Mouse (Mus musculus) liver, embryonic 11.5 days (tissue): ENCODE results near the gene 1700001C19Rik. TPM values are rescaled to one million over a fixed set of nuclear protein-coding genes. Genes with fewer than 3 reads are reported as not detected.
A peak's percentile ranks its signal among the peaks of the same experiment; 100 is the strongest.

ENCODE experiments used
- ATAC-seq: fragments of 200-750 bp; cut with Nextera tagmentation; replicated peaks from 2 replicates; pipeline ENCODE4 v1.8.0; 2017; ENCODE audit warnings: moderate number of reproducible peaks, mild to moderate bottlenecking, moderate TSS enrichment, moderate library complexity; ENCODE audit not compliant: low FRiP score
- DNase-seq: peaks from one replicate; pipeline ENCODE4 v3.0.0-alpha.2; 2017; ENCODE audit warnings: low spot score
- H3K27ac ChIP-seq: fragments of 300-500 bp; sonication (generic); 2 replicates; pipeline ENCODE4 v1.5.1; 2014; ENCODE audit warnings: mild to moderate bottlenecking, low read depth, low read length, control low read depth
- H3K27me3 ChIP-seq: fragments of 300-500 bp; sonication (generic); replicated peaks from 2 replicates; pipeline ENCODE4 v1.6.1; 2014; ENCODE audit warnings: low read length, mixed read lengths; ENCODE audit not compliant: control insufficient read depth, insufficient read depth
- H3K36me3 ChIP-seq: fragments of 300-500 bp; sonication (generic); 2 replicates; pipeline ENCODE4 v1.6.1; 2014; ENCODE audit warnings: mild to moderate bottlenecking, low read length, moderate library complexity, mixed read lengths; ENCODE audit not compliant: control insufficient read depth, insufficient read depth
- H3K4me1 ChIP-seq: fragments of 300-500 bp; sonication (generic); replicated peaks from 2 replicates; pipeline ENCODE4 v1.6.1; 2014; ENCODE audit warnings: low read length, mixed read lengths; ENCODE audit not compliant: control insufficient read depth, insufficient read depth
- H3K4me2 ChIP-seq: fragments of 300-500 bp; sonication (generic); 2 replicates; pipeline ENCODE4 v1.6.1; 2014; ENCODE audit warnings: mild to moderate bottlenecking, control low read depth, moderate library complexity
- H3K4me3 ChIP-seq: fragments of 300-500 bp; sonication (generic); 2 replicates; pipeline ENCODE4 v1.5.1; 2014; ENCODE audit warnings: low read depth, low read length, control low read depth
- H3K9ac ChIP-seq: fragments of 300-500 bp; sonication (generic); 2 replicates; pipeline ENCODE4 v1.6.1; 2014; ENCODE audit warnings: low read depth, low read length, control low read depth
- H3K9me3 ChIP-seq: fragments of 300-500 bp; sonication (generic); 2 replicates; pipeline ENCODE4 v1.6.1; 2016; ENCODE audit warnings: low read length, inconsistent platforms, mixed read lengths; ENCODE audit not compliant: control insufficient read depth
- WGBS: fragments of 180-500 bp; shearing (Covaris S2); extraction: QIAGEN DNeasy Blood & Tissue Kit; methylation state at CpG from one replicate; pipeline ENCODE4 v1.1.7; 2014; 5-methylcytosine and 5-hydroxymethylcytosine counted together
- polyA plus RNA-seq: library from polyadenylated mRNA; unstranded; fragments of >200 nt; fragmentation: Nextera tagmentation; extraction: Ambion mirVana; gene quantifications from 2 replicates; pipeline ENCODE4 v1.2.1, GENCODE M21; 2014

Gene 1700001C19Rik
- polyA plus RNA-seq, 1 experiment from 2014 or later: 0.52 TPM

DNA sequence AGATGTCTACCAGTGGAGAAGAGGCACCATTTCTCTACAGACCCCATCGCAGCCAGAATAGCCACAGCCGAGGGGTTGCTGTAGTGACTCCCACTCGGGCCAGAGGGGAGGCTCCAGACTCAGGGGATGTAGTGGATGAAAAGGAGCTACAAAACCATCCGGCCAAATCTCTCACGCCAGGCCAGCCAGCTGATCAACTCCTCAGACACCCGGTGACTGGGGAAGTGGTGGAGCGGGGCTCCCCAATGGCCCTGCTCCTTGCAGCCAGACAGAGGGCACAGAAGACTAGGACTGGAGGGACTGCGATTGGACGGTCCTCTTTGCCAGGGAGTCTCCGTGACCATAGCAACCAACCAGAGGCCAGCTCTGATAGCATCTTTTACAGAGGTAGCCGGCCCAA is 30.5 kb upstream of the 1700001C19Rik start:
- Histone ChIP-seq H3K27me3 (peaks cover 43% of the 10 kb centered on the region), H3K36me3 (no peaks in the 10 kb centered on the region), H3K4me1 (peaks cover 25% of the 10 kb centered on the region), H3K4me3 (no peak overlapping the region), H3K9ac (no peak overlapping the region), H3K4me2 (peak overlapping the region; percentile 60), H3K9me3 (no peaks in the 10 kb centered on the region), H3K27ac (no peak overlapping the region)
- DNase-seq (no peak), ATAC-seq (no peak)
- WGBS: 68% methylated on average over 11 of the region's 11 CpGs

DNA sequence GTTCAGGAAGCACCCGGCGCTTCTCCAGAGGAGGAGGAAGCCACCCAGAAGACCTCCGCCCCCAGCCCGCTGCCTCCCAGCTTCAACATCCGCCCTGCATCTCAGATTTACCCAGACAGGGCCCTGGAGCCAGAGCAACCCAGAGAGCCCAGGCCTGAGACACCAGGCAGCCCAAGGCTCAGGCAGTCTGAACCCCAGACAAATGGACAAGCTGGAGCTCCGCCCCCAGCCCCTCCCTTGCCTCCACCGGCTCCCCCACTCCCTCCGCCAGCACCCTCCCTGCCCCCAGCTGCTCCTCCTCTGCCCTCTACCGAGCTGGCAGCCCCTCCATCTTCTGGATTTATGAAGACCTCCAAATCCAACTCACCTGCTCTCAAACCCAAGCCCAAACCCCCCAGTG is 29.1 kb upstream of the 1700001C19Rik start:
- WGBS: 32% methylated on average over 9 of the region's 9 CpGs
- no peak for ATAC-seq
- Histone ChIP-seq H3K4me1 (peaks cover 22% of the 10 kb centered on the region), H3K9ac (no peak overlapping the region), H3K4me2 (no peak overlapping the region), H3K36me3 (no peaks in the 10 kb centered on the region), H3K27me3 (peaks cover 39% of the 10 kb centered on the region), H3K9me3 (no peaks in the 10 kb centered on the region), H3K27ac (no peak overlapping the region), H3K4me3 (no peak overlapping the region)
- DNase-seq: no peak

DNA sequence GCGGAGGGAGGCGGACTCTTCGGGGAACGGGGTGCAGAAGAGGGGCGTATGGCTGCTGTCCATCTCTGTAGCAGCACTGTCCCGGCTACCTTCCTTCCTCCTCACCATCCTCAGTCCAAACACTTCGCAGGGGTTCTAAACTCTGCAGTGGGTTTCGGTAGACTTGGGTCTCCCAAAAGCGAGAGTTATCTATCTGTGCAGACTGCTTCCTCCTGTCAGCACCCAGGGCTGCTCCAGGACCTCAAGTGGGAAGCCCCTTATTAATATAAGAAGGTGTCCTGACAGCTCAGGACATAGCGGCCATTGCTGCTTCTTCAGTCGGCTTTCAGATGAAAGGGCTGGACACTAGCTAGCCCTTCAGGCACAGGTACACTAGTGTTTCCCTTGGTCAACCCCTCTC is 27.8 kb upstream of the 1700001C19Rik start:
- 63% methylated on average over 11 of the region's 11 CpGs for WGBS
- ATAC-seq (no peak), DNase-seq (no peak)
- Histone ChIP-seq H3K4me1 (peaks cover 22% of the 10 kb centered on the region), H3K27ac (no peak overlapping the region), H3K4me2 (no peak overlapping the region; the same call in 1 of the 2 replicates), H3K27me3 (peaks cover 39% of the 10 kb centered on the region), H3K9me3 (no peaks in the 10 kb centered on the region), H3K9ac (no peak overlapping the region), H3K4me3 (no peak overlapping the region), H3K36me3 (no peaks in the 10 kb centered on the region)

DNA sequence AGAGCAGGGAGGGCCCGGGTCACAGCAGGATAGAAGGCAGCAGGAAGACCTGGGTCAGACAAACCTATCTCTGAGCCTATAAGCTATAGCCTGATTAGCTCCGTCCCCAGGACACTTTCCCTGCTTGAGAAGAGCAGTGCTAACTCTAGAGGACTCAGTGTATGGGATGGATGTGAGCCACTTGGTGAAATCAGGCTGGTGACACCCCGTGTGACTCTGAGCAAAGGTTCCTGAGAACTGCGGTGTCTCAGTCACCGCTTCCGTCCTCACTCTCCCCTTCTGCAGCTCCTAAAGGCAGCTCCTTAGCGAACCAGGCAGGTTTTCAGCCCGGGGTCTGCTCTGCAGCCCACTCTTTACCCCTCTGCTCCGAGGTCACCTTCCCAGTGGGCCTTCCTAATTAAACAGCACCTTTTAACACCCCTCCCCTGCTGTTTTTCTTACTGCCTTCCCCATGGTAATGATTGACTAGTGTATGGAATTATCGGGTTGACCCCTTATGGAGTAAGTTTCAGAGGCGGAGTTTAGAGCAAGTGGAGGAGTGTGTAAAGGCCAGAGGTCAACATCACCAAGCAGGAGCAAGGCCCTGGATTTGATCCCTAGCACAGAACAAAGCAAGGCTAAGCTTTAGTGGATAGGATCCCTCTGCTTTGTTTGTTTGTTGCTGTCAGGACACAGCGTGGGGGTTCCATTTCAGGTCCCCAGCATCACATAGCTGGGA is 27.2 kb upstream of the 1700001C19Rik start:
- Histone ChIP-seq H3K4me2 (peak overlapping the region; percentile 7; the same call in 1 of the 2 replicates), H3K36me3 (no peaks in the 10 kb centered on the region), H3K27me3 (peaks cover 37% of the 10 kb centered on the region), H3K4me1 (peaks cover 22% of the 10 kb centered on the region), H3K9me3 (no peaks in the 10 kb centered on the region), H3K4me3 (no peak overlapping the region), H3K27ac (0 out of 2 replicates have a peak overlapping the region, but pooled peaks have one; percentile 1), H3K9ac (no peak overlapping the region)
- DNase-seq (no peak), ATAC-seq (no peak)
- WGBS: 52% methylated on average over 12 of the region's 12 CpGs

DNA sequence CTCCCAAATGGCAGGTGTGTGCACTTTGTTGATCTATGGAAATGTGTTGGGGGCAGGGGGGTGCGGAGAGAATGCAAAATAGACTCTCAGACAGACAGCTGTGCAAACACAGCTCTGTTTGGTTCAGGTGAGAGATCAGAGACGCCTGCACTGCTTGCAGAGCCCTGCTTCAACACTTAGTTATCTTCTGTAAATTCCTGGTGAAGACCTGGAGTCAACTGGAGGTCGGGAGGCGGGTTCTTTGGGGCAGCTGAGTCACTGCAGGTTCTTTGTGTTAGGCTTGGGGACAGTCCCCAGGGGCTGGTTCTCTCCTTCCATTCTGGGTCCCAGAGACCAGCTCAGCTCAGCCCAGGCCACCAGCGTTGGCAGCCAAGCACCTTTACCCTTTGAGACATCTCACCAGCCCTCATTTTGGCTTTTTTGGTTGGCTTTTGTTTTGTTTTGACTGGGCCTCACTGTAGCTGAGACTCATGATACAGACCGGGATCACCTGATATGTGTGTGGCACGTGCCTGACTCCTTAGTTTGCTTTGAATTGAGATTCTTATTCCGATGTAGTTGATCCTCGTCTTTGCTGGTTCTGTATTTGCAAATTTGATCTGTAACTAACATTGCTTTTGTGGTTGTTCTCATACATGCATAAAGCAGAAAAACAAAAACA is 25.7 kb upstream of the 1700001C19Rik start:
- 56% methylated on average over 9 of the region's 9 CpGs for WGBS
- Histone ChIP-seq H3K4me2 (no peak overlapping the region), H3K27ac (no peak overlapping the region), H3K9ac (no peak overlapping the region), H3K36me3 (no peaks in the 10 kb centered on the region), H3K4me3 (no peak overlapping the region), H3K4me1 (peaks cover 22% of the 10 kb centered on the region), H3K9me3 (no peaks in the 10 kb centered on the region), H3K27me3 (peaks cover 23% of the 10 kb centered on the region)
- ATAC-seq (no peak), DNase-seq (no peak)

DNA sequence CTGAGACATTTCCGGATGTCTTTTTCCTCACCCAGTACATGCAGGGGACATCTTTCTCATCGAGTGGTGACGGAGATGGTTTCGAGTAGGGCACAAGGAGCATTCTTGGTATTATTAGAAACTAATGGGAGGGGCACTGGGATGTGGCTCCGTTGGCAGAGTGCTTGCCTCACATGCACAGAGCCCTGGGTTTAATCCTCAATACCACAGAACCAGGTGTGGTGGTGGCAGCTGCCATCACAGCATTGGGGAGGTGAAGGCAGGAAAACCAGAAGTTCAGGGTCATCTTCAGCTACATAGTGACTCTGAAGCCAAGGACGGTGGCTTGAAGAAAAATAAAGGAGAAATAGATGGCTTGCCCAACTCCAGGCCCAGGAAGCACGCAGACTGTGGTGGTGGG is 25.0 kb upstream of the 1700001C19Rik start:
- H3K27me3 ChIP-seq: peaks cover 16% of the 10 kb centered on the region
- no peak overlapping the region for H3K4me2 ChIP-seq
- WGBS: 70% methylated on average over 7 of the region's 7 CpGs
- H3K9me3 ChIP-seq: no peaks in the 10 kb centered on the region
- ATAC-seq: no peak
- H3K9ac ChIP-seq: no peak overlapping the region
- DNase-seq: no peak
- H3K27ac ChIP-seq: no peak overlapping the region
- no peak overlapping the region for H3K4me3 ChIP-seq
- no peaks in the 10 kb centered on the region for H3K36me3 ChIP-seq
- peaks cover 22% of the 10 kb centered on the region for H3K4me1 ChIP-seq

DNA sequence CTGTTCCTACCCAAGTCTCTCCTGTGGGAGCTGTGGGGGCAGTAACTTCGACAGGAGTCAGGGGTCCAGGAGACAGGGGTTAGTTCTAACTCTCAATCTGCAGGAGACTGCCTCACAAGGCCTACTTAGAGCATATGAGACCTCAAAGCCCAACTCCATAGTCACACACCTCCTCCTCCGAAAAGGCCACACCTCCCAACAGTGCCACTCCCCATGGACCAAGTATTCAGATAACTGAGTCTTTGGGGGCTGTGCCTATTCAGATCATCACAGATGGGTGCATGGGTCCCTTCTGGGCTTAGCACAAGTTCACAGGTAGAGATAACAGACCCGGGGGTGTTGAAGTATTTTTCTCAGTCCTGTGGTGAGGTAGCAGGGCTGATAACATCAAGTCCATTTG is 24.5 kb upstream of the 1700001C19Rik start:
- no peaks in the 10 kb centered on the region for H3K36me3 ChIP-seq
- H3K9ac ChIP-seq: no peak overlapping the region
- DNase-seq (no peak), ATAC-seq (peak; percentile 38; the same call in 1 of the 2 replicates)
- peaks cover 22% of the 10 kb centered on the region for H3K4me1 ChIP-seq
- H3K9me3 ChIP-seq: no peaks in the 10 kb centered on the region
- no peak overlapping the region for H3K4me2 ChIP-seq
- no peak overlapping the region for H3K4me3 ChIP-seq
- 43% methylated on average over 3 of the region's 3 CpGs for WGBS
- H3K27ac ChIP-seq: no peak overlapping the region
- peaks cover 11% of the 10 kb centered on the region for H3K27me3 ChIP-seq

DNA sequence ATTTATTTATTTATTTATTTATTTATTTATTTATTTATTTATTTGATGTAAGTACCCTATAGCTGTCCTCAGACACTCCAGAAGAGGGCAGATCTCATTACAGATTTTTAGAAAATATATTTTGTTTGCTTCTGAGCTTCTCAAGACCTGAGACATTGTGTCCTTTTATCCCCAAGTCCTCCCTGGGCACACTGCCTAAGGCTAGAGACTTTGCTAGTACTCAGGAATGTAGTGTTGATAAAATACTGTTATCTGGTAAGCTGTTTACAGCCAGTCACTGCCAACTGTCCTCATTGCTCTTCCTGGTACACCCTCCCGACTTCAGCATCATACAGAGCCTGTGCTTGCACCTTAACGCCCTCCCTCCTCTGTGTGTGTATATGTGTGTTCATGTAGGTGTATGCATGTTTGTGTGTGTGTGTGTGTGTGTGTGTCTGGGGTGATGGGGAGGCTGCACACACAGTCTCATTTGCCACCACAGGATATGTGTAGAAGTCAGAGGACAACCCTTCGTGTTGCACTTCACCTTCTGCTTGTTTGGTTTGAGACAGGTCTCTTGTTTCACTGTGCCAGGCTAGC is 22.3 kb upstream of the 1700001C19Rik start:
- Histone ChIP-seq H3K4me2 (no peak overlapping the region), H3K4me1 (peaks cover 12% of the 10 kb centered on the region), H3K4me3 (no peak overlapping the region), H3K9me3 (no peaks in the 10 kb centered on the region), H3K27ac (no peak overlapping the region), H3K27me3 (no peaks in the 10 kb centered on the region), H3K9ac (no peak overlapping the region), H3K36me3 (no peaks in the 10 kb centered on the region)
- no peak for DNase-seq
- 52% methylated on average over 3 of the region's 3 CpGs for WGBS
- no peak for ATAC-seq
